In genomic region chr1:90691157-90691594, GRCm38 (mm10) we compare ENCODE assay signal across 7 mouse cellular contexts.
DNase-seq lines count a peak whose midpoint lies in the region; ATAC-seq and TF ChIP-seq lines count a peak whose summit lies in the region.

No protein-coding gene starts in this region.

- H3K4me2 ChIP-seq in midbrain, postnatal 0 days (ENCODE audit: low read depth, low read length, poor library complexity, severe bottlenecking) = no peak overlapping the region
- H3K4me2 ChIP-seq in midbrain, embryonic 14.5 days (ENCODE audit: low read length) = no peak overlapping the region
- H3K4me2 ChIP-seq in intestine, embryonic 15.5 days (replicated peaks) = no peak overlapping the region
- H3K4me2 ChIP-seq in stomach, embryonic 16.5 days (ENCODE audit: low read depth, low read length) = no peak overlapping the region

- 79% methylated on average over 6 of the region's 6 CpGs for WGBS in midbrain, postnatal 0 days
- 85% methylated on average over 6 of the region's 6 CpGs for WGBS in midbrain, embryonic 14.5 days
- 40% methylated on average over 6 of the region's 6 CpGs for WGBS in intestine, embryonic 15.5 days
- WGBS in stomach, embryonic 16.5 days = 42% methylated on average over 6 of the region's 6 CpGs

- H3K9me3 ChIP-seq in midbrain, postnatal 0 days (ENCODE audit: low read length) = no peaks in the 10 kb centered on the region
- H3K9me3 ChIP-seq in midbrain, embryonic 14.5 days (ENCODE audit: control insufficient read depth, low read length) = no peaks in the 10 kb centered on the region; the same call in 1 of the 2 replicates
- H3K9me3 ChIP-seq in intestine, embryonic 15.5 days = no peaks in the 10 kb centered on the region
- 0 out of 2 replicates have a peak, but pooled peaks cover 5% of the 10 kb centered on the region for H3K9me3 ChIP-seq in stomach, embryonic 16.5 days (replicated peaks; ENCODE audit: control insufficient read depth, low read length)

- H3K4me3 ChIP-seq in midbrain, postnatal 0 days (ENCODE audit: low read depth, low read length) = no peak overlapping the region
- H3K4me3 ChIP-seq in midbrain, embryonic 14.5 days (replicated peaks; ENCODE audit: low read depth, low read length) = no peak overlapping the region
- no peak overlapping the region for H3K4me3 ChIP-seq in intestine, embryonic 15.5 days (replicated peaks)
- no peak overlapping the region for H3K4me3 ChIP-seq in stomach, embryonic 16.5 days (replicated peaks; ENCODE audit: low read length)

- H3K4me1 ChIP-seq in midbrain, postnatal 0 days (ENCODE audit: insufficient read depth, low read length) = no peaks in the 10 kb centered on the region
- H3K4me1 ChIP-seq in midbrain, embryonic 14.5 days (ENCODE audit: control insufficient read depth, insufficient read depth, low read length) = no peaks in the 10 kb centered on the region
- no peaks in the 10 kb centered on the region; the same call in 1 of the 2 replicates for H3K4me1 ChIP-seq in intestine, embryonic 15.5 days (replicated peaks)
- H3K4me1 ChIP-seq in stomach, embryonic 16.5 days (ENCODE audit: control insufficient read depth, insufficient read depth, low read length) = peaks cover 3% of the 10 kb centered on the region; the same call in 1 of the 2 replicates

- H3K27me3 ChIP-seq in midbrain, postnatal 0 days (ENCODE audit: insufficient read depth, low read length) = no peaks in the 10 kb centered on the region
- H3K27me3 ChIP-seq in midbrain, embryonic 14.5 days (ENCODE audit: control insufficient read depth, insufficient read depth, low read length) = no peaks in the 10 kb centered on the region
- no peaks in the 10 kb centered on the region for H3K27me3 ChIP-seq in intestine, embryonic 15.5 days (replicated peaks)
- no peaks in the 10 kb centered on the region for H3K27me3 ChIP-seq in stomach, embryonic 16.5 days (ENCODE audit: control insufficient read depth, insufficient read depth, low read length)

- no peak overlapping the region for H3K9ac ChIP-seq in midbrain, postnatal 0 days (replicated peaks; ENCODE audit: low read length, poor library complexity, severe bottlenecking)
- H3K9ac ChIP-seq in midbrain, embryonic 14.5 days (replicated peaks; ENCODE audit: low read length) = no peak overlapping the region
- H3K9ac ChIP-seq in intestine, embryonic 15.5 days = no peak overlapping the region
- no peak overlapping the region for H3K9ac ChIP-seq in stomach, embryonic 16.5 days (ENCODE audit: low read length)

- peak; percentile 48 for TF ChIP-seq CTCF in midbrain, postnatal 0 days (IDR thresholded peaks at IDR 0.05)

- no peak for ATAC-seq in midbrain, postnatal 0 days (ENCODE audit: low FRiP score)
- ATAC-seq in midbrain, embryonic 14.5 days (ENCODE audit: low FRiP score, low TSS enrichment) = no peak
- ATAC-seq in intestine, embryonic 15.5 days = peak; percentile 60; the same call in 1 of the 2 replicates
- peak; percentile 68 for ATAC-seq in stomach, embryonic 16.5 days (ENCODE audit: insufficient read depth, low FRiP score)

- no peak overlapping the region for H3K27ac ChIP-seq in midbrain, postnatal 0 days (ENCODE audit: low read depth, low read length)
- H3K27ac ChIP-seq in midbrain, embryonic 14.5 days (replicated peaks; ENCODE audit: low read depth, low read length) = no peak overlapping the region
- H3K27ac ChIP-seq in intestine, embryonic 15.5 days = peak overlapping the region; percentile 84
- peak overlapping the region; percentile 83 for H3K27ac ChIP-seq in stomach, embryonic 16.5 days (ENCODE audit: low read length)

- peak; percentile 32 for DNase-seq in midbrain, postnatal 0 days (ENCODE audit: low spot score)
- DNase-seq in midbrain, embryonic 14.5 days = no peak
- DNase-seq in left cerebral cortex, adult 18-20 months (ENCODE audit: low spot score in 2 of 2) = peak; percentile 23 to 65
- DNase-seq in thymus, postnatal 14 days = no peak
- no peak for DNase-seq in thymus, postnatal 10 days (ENCODE audit: low spot score in 2 of 2)

- H3K36me3 ChIP-seq in midbrain, postnatal 0 days (ENCODE audit: insufficient read depth, low read length) = no peaks in the 10 kb centered on the region
- no peaks in the 10 kb centered on the region for H3K36me3 ChIP-seq in midbrain, embryonic 14.5 days (ENCODE audit: control insufficient read depth, insufficient read depth, low read length)
- no peaks in the 10 kb centered on the region for H3K36me3 ChIP-seq in intestine, embryonic 15.5 days
- H3K36me3 ChIP-seq in stomach, embryonic 16.5 days (ENCODE audit: control insufficient read depth, insufficient read depth, low read length) = no peaks in the 10 kb centered on the region

Comparison
In these comparisons a context has a peak if more than half of its experiments do, and no peak if none do; other contexts are left out.
1. DNase-seq: peak in midbrain, postnatal 0 days (single experiment) and left cerebral cortex, adult 18-20 months (2 of 2); none in midbrain, embryonic 14.5 days (single experiment), thymus, postnatal 14 days (single experiment) and thymus, postnatal 10 days (0 of 2).
2. ATAC-seq: peak in intestine, embryonic 15.5 days (single experiment) and stomach, embryonic 16.5 days (single experiment); none in midbrain, postnatal 0 days (single experiment) and midbrain, embryonic 14.5 days (single experiment).
3. H3K27ac ChIP-seq: peak in intestine, embryonic 15.5 days (single experiment) and stomach, embryonic 16.5 days (single experiment); none in midbrain, postnatal 0 days (single experiment) and midbrain, embryonic 14.5 days (single experiment).